Mouse (Mus musculus) lung, postnatal 0 days (tissue): ENCODE data around the gene Cfap77.

Experiments used
- CTCF ChIP-seq: IDR thresholded peaks from 2 replicates; pipeline ENCODE4 v1.5.1; 2016; ENCODE audit warnings: antibody characterized with exemption, mild to moderate bottlenecking
- EP300 ChIP-seq: IDR thresholded peaks from 2 replicates; pipeline ENCODE4 v1.6.1; 2016; ENCODE audit warnings: antibody characterized with exemption, mild to moderate bottlenecking, control low read depth

GRCm38 (mm10) chr2:29030048-29030734, 24.7 kb downstream of the Cfap77 start:
- TF ChIP-seq CTCF, result no peak
- no peak for TF ChIP-seq EP300
